Mouse (Mus musculus): Measurements from ENCODE around the gene Fuk.
A peak's percentile ranks its signal among the peaks of the same experiment; 100 is the strongest.
"Not testable (repeated sequence)": the region's sequence is repeated elsewhere in the genome, so short reads cannot be mapped to it uniquely, and the experiment has no call there.

Gene Fuk

DNA sequence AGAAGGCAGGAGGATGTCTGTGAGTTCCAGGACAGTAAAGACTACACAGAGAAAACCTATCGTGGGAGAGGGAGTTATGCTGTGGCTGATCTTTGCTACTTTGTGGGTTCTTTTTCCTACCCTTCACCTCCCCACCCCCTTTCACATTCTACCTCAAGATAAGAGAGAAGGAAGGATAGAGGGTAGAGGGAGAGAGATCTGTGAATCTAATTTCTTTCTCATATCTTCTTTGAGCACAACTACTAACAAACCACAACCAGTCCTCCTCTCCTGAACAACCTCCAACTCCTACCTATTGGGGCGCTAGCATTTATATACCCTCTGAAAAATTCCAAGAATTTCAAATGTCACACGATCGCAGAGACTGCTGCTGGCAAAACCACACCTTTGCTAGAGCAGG lies 24.4 kb downstream of the Fuk start:
- no peak for DNase-seq (ENCODE audit: low spot score)

DNA sequence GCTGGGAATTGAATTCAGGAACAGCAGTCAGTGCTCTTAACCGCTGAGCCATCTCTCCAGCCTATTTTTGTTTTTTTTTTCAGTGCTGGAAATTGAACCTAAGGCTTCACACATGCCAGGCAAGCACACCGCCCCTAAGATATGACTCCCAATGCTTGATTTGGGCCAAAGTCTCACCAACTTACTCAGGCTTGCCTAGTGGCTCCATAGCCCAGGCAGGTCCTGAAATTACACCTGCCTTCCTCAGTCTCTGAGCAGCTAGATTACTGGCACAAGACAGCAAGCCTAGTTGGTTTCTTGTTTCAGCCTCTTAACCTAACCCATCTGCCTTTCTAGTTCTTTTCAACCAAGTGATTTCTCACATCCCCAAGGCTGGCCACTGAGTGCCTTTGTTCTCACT lies 31.8 kb downstream of the Fuk start:
- no peak for DNase-seq (ENCODE audit: low spot score)

DNA sequence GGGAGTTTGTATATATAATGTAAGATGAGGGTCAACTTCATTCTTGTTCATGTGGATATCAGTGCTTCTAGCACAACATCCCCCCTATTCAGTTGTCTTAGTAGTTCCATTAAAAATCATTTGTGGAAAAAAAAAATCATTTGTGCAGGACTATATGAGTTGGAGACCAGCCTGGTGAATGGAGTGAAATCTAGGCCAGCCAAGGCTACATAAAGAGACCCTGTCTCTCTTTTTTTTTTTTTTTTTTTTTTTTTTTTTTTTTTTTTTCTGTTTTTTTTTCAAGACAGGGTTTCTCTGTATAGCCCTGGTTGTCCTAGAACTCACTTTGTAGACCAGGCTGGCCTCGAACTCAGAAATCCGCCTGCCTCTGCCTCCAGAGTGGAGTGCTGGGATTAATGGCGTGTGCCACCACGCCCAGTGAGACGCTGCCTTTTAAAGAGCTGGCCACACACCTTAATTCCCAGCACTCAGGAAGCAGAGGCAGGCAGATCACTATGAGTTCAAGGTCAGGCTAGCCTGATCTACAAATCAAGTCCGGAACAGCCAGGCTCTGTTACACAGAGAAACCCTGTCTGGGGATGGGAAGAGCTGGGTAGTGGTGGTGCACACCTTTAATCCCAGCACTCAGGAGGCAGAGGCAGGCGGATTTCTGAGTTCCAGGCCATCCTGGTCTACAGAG lies 40.8 kb downstream of the Fuk start:
- DNase-seq (ENCODE audit: low spot score), result not testable (repeated sequence)

DNA sequence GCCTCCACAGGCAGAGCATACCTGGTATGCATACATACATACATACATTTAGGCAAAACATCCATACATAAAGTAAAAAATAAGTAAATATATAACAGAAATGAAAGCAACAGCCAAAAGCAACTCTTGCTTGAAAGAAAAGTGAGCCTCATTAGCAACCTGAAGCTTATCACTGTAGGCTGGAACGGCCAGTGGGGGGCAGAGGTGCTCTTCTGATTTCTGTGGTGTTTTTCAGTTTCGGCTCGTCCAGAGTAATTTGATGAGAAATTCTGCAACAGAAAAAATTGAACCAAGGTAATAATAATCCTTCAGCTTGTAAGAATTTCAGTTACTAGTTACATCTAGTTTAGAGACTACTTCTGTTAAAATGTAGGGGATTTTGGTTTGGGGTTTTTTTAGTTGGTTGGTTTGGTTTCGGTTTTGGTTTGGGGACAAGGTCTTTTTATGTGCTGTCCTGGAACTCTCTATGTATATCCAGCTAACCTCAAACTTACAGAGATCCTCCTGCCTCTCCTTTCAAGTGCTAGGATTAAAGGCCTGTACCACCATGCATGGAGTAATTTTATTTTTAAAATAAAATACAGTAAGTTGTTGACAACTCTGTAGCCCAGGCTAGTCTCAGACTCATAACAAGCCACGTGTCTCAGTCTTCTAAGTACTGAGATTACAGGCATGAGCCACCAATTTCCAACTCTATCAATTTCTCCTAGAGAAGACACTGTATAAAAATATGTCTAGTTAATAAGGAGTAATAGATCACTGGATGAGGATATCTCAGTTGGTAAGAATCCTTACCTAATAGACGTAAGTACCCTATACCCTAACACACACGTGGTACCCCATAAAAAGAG lies 42.4 kb downstream of the Fuk start:
- DNase-seq (ENCODE audit: low spot score), result no peak

DNA sequence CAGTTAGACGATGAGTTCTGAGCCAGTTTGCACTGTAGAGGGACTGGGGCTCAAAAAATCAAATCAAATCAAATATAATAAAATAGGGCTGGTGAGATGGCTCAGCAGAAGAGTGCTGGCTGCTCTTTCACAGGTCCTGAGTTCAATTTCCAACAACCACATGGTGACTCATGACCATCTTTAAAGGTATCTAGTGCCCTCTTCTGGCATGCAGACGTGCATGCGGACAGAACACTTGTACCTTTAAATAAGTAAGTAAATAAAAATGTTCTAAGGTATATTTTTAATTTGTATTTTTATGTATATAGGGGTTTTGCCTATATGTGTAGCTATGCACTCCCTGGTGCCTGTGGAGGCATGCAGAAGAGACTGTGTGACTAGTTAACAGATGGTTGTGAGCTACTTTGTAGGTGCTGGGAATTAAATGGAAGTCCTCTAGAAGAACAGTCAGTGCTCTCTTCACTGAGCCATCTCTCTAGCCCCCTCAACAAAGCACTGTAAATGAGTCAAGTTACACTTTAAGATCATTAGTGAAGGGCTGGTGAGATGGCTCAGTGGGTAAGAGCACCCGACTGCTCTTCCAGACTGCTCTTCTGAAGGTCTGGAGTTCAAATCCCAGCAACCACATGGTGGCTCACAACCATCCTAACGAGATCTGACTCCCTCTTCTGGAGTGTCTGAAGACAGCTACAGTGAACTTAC lies 45.4 kb downstream of the Fuk start:
- no peak for DNase-seq (ENCODE audit: low spot score)

DNA sequence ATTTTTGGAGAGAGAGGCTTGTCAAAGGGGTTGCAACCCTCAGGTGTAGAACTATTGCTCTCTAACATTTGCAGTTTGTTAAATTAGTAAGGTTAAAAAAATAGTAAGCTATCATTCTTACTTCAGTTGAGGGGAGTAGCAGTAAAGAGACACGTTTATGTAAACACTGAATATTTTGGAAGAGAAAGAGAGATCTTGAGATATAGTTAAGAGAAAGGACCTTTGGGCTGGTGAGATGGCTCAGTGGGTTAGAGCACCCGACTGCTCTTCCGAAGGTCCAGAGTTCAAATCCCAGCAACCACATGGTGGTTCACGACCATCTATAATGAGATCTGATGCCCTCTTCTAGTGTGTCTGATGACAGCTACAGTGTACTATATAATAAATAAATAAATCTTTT lies 46.2 kb downstream of the Fuk start:
- DNase-seq (ENCODE audit: low spot score), result not testable (repeated sequence)

DNA sequence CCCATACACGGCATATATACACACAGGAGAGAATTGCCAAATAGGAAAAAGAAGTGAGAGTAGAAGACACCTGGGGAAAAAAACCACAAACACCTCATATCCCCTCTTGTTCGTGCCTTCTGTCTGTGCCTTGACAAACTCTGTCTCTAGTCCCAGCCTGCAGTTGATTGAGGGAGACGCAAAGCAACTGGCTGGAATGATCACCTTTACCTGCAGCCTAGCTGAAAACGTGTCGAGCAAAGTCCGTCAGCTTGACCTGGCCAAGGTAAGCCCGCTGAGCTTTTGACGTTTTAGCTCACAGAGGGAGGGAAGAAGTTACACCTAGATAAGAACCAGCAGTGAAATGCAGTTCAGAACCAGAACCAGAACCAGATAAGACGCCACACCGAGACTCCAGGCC lies 51.1 kb downstream of the Fuk start:
- no peak for DNase-seq (ENCODE audit: low spot score)

DNA sequence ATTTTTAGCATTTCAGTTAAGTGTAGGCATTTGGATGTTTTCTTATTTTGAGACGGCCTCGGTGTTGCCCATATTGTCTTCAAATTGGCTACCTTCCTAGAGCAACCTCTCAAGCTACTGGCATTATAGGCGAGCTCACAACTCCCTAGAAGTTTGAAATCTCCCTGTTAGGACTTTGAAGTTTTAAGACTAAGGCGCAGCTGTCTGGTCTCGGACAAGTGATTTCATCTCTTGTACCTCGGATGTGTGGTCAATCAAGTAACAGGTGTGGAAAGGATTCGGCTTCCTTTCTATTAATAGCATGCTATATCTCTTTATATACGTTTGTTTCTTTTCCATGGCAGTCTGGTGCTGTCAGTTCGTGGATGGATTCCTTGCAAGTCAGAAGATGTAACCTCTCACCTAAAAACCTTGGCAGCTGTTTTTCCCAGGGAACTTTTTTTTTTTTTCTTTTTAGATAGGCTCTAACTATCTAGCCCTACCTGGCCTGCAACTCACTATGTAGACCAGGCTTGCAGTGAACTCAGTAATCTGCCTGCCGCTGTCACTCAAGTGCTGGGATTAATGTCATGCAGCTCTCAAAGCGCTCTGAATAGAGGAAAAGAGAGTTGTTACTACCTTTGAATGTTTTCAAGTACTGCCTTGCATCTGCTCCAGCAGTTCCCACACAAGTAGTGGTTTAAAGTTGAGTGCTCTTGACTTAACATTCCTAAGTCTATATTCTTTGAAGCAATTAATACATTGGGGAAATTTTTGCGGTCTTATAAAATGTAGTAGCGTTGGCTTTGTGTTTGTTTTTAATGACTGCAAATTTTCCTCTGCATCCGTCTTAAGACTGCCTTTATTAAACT lies 54.4 kb downstream of the Fuk start:
- DNase-seq (ENCODE audit: low spot score), result no peak

DNA sequence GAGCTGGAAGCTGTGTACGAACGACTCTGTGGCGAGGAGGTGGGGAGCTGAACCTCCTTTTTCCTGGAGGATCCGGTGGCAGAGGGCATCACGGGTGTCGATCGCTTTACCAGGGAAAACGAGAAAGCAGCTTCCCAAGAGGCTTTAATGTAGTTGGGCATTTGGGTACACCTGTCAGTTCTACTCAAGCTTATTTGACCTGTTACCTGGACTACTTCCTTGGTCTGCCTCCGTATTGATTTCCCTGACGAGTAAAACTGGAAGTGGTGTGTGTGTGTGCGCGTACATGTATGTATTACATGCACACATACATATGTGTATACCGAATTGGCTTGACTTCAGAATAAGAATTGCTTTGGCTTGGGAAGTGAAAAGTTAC lies 55.1 kb downstream of the Fuk start:
- peak; percentile 5 for DNase-seq (ENCODE audit: low spot score)

DNA sequence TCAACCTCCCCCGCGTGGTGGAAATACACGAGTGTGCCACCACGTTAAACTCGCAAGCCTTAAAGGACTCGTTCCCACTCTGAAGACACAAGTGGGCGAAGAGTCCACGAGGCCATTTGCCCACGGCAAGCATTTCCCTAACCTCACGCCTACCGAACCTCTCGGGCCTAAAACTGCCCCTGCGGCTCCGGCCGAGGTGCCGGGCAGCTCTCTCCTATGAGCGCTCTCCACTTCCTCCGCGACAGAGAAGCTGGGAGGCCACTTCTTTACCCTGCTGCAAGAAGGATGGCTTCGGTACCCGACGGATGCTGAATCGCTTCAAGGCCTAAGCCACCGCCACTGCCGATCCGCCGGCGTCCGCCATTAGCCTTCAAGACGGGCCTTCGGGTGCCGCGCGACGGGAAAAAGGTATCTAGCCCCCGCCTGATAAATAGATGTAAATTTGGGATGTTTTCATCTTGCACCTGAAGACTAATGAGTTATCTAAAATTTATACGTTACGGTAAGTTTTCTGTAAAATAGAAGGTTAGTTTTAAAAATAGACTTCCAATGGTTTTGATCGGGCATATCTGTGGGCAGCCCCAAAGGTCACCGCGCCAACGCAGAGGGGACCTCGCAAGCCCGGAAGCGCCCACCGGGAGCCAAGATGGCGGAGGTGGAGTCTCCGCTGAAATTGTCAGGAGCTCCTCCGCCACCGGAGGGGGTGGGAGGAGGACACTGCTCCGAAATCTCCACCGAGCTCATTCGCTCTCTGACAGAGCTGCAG lies 55.7 kb downstream of the Fuk start, which contains the start of the genes Cog4 and Sf3b3:
Gene Cog4 (plus strand): TSS at position 196 of the 766 bp plus-strand sequence.
Gene Sf3b3 (minus strand): TSS at position 383 of the 766 bp plus-strand sequence.
- peak; percentile 91 for DNase-seq (ENCODE audit: low spot score)

DNA sequence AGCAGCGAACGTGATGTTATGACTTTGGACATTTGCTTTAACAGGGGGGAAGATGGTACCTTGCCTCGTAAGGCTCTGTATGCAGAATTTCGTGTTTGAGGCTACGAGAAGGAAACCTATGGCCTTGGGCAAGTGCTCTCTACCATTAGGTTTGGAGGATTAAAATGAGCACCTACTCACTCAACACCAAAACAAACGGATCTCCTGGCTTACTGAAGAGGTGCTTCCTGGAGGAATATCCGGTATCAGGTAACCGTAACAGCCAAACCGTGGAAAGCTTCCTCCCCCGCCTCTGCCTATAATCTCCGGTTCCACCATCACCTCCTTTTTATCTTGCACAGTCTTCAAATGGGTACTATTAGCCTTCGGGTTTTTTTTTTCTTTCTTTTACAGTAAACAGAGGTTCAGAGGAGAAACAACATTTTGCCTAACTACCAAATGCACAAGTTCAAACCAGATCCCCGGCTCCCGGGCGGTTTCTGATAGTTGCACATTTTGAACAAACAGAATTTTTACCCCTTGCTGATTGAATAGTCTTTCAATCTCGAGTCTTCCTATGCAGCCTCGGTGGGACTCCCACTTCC lies 56.4 kb downstream of the Fuk start:
- DNase-seq (ENCODE audit: low spot score), result no peak

DNA sequence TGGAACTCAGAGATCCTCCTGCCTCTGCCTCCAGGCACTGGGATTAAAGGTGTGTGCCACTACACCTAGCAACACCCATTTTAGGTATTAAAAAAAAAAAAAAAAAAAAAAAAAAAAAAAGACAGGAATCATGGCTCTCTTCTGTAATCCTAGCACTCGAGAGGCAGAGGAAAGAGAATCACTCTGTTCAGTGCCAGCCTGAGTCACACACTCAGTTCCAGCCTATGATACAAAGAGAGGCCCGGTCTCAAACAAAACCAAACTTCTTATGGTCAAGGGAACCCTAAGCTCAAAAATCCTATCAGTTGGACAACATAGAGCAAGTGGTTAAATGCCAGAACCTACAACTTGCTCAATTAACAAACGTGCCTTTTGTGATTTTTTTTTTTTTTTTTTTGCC lies 57.3 kb downstream of the Fuk start:
- no peak for DNase-seq (ENCODE audit: low spot score)

DNA sequence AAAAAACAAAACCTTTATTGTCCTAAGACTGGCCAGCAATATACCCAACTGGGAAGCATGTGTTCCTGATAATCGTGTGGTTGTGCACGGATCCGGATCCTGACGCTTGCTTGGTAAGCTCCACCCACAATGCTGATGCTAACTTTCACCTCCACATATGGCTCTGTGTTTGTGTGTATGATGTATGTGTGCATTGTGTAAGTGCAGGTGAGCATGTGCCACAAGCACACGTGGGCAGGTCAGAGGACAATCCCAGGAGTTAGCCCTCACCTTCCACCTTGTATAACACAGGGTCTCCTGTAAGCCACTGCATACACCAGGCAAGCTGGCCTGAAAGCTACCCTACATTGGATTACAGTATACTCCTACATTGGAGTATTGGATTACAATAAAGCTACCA lies 59.1 kb downstream of the Fuk start:
- DNase-seq (ENCODE audit: low spot score), result no peak

DNA sequence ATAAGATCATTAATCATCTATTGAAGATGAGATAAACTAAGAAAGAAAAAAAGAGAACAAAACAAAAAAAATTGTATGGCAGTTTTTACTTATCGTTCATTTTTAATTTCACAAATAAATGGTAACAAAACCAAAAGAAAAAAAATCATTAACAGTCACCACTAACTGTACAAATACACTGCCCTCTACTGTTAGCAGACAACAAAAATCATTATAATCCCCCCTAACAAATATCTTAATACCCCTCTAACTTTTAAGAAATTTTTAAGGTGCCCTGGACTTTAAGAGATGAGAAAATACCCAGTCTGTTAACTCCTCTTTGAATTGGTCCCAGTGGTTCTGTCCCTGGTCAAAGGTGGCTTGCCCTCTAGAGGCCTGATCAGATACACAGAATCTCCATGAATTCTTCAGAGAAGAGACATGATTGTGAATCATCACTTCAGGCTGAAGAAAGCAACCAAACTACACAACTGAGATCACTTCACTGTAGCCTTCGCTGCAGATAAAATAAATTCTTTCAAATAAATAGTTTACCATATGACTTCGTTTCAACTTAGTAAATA lies 60.2 kb downstream of the Fuk start:
- DNase-seq (ENCODE audit: low spot score), result no peak
